Mouse (Mus musculus) lung, embryonic 15.5 days (tissue): Measurements from ENCODE around the gene Psme2. TPM values are rescaled to one million over a fixed set of nuclear protein-coding genes. Genes with fewer than 3 reads are reported as not detected.
A peak's percentile ranks its signal among the peaks of the same experiment; 100 is the strongest.

ENCODE experiments used
- ATAC-seq: fragments of 200-750 bp; cut with Nextera tagmentation; 2 replicates; pipeline ENCODE4 v1.8.0; 2017; ENCODE audit warnings: moderate number of reproducible peaks, borderline replicate concordance; ENCODE audit not compliant: low FRiP score, low TSS enrichment; ENCODE audit errors: extremely low read depth
- H3K27ac ChIP-seq: fragments of 300-500 bp; sonication (generic); 2 replicates; pipeline ENCODE4 v1.5.1; 2015; ENCODE audit warnings: moderate library complexity, mild to moderate bottlenecking, inconsistent platforms
- H3K27me3 ChIP-seq: fragments of 300-500 bp; sonication (generic); 2 replicates; pipeline ENCODE4 v1.6.1; 2015; ENCODE audit warnings: inconsistent platforms
- H3K36me3 ChIP-seq: fragments of 300-500 bp; sonication (generic); 2 replicates; pipeline ENCODE4 v1.6.1; 2015; ENCODE audit warnings: inconsistent platforms
- H3K4me1 ChIP-seq: fragments of 300-500 bp; sonication (generic); 2 replicates; pipeline ENCODE4 v1.6.1; 2015; ENCODE audit warnings: inconsistent platforms
- H3K4me2 ChIP-seq: fragments of 300-500 bp; sonication (generic); 2 replicates; pipeline ENCODE4 v1.6.1; 2015; ENCODE audit warnings: inconsistent platforms, mild to moderate bottlenecking, moderate library complexity
- H3K4me3 ChIP-seq: fragments of 300-500 bp; sonication (generic); 2 replicates; pipeline ENCODE4 v1.5.1; 2015; ENCODE audit warnings: mild to moderate bottlenecking, inconsistent platforms
- H3K9ac ChIP-seq: fragments of 300-500 bp; sonication (generic); 2 replicates; pipeline ENCODE4 v1.6.1; 2015; ENCODE audit warnings: inconsistent platforms
- H3K9me3 ChIP-seq: fragments of 300-500 bp; sonication (generic); 2 replicates; pipeline ENCODE4 v1.6.1; 2016; ENCODE audit warnings: inconsistent platforms
- WGBS: fragments of 180-500 bp; shearing (Covaris S2); methylation state at CpG from one replicate; pipeline ENCODE4 v1.1.7; 2015; 5-methylcytosine and 5-hydroxymethylcytosine counted together
- polyA plus RNA-seq: library from polyadenylated mRNA; unstranded; fragments of >200 nt; fragmentation: Nextera tagmentation; extraction: Ambion mirVana; gene quantifications from 2 replicates; pipeline ENCODE4 v1.2.1, GENCODE M21; 2015

Gene Psme2
- polyA plus RNA-seq = 234 and 238 TPM in 2 replicates

DNA sequence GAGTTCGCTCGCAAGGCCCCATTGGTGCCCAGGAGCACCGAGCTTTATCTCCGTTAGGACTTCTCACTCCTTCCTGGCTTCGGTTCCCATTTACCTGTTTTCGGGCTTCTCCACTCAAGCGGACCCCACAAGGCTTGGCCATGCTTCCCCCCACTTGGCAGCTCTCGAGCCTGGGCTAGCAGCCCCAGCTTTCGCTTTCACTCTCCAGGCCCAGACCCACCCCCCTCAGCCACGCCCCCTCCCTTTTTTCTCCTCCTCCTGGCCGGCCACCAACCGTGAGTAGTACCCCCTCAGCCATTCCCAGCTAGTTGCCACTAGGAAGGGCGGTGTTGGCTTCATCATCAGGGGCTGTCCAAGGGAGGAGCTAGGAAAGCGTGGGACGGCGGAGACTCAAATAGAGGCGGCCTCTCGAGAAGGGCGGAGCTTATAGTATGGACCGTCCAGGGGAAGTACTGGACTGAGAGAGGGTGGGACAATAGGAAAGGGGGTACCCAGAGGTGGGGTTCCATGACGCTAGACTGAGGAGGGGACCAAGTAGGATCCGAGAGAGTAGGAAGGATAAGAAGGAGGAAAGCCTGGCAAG, at the start of gene Psme2:
TSS of gene Psme2 (minus strand) at position 366 of the 583 bp plus-strand sequence.
- H3K4me1 ChIP-seq = peaks cover 25% of the 10 kb centered on the region
- no peaks in the 10 kb centered on the region for H3K9me3 ChIP-seq
- peak; percentile 97 for ATAC-seq
- peaks cover 23% of the 10 kb centered on the region for H3K36me3 ChIP-seq
- peak within 1 kb of the TSS; percentile 84 for H3K4me3 ChIP-seq
- H3K27me3 ChIP-seq = no peaks in the 10 kb centered on the region
- H3K4me2 ChIP-seq = peak within 1 kb of the TSS; percentile 93
- under 1% methylated on average over 22 of the region's 22 CpGs for WGBS
- peak within 1 kb of the TSS; percentile 99 for H3K27ac ChIP-seq
- peak within 1 kb of the TSS; percentile 80 for H3K9ac ChIP-seq

DNA sequence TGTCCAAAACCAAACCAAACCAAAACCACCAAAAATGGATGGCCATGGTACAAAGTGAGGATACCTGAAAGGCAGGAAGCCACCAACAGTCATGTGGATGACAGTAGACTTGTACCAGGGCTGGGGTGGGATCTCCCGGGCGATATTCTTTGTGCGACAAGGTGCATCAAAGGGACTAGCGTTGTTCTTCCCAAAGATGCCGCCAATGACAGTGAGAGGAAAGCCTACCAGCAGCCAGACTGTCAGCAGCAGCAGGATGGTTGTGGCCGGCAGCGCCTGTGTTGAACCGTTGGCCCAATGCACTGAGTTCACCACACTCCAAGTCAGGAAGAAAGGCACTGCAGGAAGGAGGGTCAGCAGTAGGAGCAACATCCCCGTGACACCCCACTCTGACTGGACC, 46.9 kb upstream of the Psme2 start, which contains the start of gene Gm49378:
TSS of gene Gm49378 (minus strand) at position 101 of the 400 bp plus-strand sequence.
- Histone ChIP-seq H3K9ac (no peak within 1 kb of the TSS), H3K4me3 (no peak within 1 kb of the TSS), H3K9me3 (no peaks in the 10 kb centered on the region), H3K27me3 (no peaks in the 10 kb centered on the region), H3K27ac (no peak within 1 kb of the TSS), H3K4me1 (peaks cover 21% of the 10 kb centered on the region), H3K36me3 (peaks cover 58% of the 10 kb centered on the region), H3K4me2 (no peak within 1 kb of the TSS)
- no peak for ATAC-seq
- WGBS = 86% methylated on average over 9 of the region's 9 CpGs

DNA sequence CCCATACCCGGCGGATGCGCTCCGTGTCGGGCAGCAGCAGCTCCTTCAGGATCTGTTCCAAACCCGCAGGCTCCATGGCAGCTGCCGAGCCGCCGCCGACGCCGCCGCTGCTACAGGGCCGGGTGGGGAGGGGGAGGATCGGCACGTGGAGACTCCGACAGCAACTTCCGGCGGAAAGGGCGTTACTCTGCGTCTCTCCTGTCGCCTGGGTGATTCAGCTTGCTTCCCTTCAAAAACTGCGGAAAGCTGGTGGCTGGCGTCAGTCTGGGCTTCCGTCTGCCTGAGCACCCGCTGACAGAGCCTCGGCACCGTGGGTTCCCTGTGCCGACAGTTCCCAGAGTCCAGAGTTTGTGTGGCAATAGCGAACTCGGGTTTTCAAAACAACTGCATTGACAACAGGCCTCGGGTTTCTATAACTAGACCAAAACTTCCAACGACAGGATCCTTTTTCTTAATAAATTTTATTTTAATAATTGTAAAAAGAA, 44.7 kb upstream of the Psme2 start, which contains the start of gene Ipo4:
TSS of gene Ipo4 (minus strand) at position 435 of the 485 bp plus-strand sequence.
- Histone ChIP-seq H3K9me3 (no peaks in the 10 kb centered on the region), H3K4me1 (peaks cover 15% of the 10 kb centered on the region; the same call in 1 of the 2 replicates), H3K36me3 (peaks cover 72% of the 10 kb centered on the region), H3K27ac (peak within 1 kb of the TSS; percentile 58), H3K27me3 (no peaks in the 10 kb centered on the region), H3K4me3 (peak within 1 kb of the TSS; percentile 80), H3K4me2 (peak within 1 kb of the TSS; percentile 98), H3K9ac (peak within 1 kb of the TSS; percentile 81)
- WGBS = 1% methylated on average over 33 of the region's 33 CpGs
- ATAC-seq = peak; percentile 87

DNA sequence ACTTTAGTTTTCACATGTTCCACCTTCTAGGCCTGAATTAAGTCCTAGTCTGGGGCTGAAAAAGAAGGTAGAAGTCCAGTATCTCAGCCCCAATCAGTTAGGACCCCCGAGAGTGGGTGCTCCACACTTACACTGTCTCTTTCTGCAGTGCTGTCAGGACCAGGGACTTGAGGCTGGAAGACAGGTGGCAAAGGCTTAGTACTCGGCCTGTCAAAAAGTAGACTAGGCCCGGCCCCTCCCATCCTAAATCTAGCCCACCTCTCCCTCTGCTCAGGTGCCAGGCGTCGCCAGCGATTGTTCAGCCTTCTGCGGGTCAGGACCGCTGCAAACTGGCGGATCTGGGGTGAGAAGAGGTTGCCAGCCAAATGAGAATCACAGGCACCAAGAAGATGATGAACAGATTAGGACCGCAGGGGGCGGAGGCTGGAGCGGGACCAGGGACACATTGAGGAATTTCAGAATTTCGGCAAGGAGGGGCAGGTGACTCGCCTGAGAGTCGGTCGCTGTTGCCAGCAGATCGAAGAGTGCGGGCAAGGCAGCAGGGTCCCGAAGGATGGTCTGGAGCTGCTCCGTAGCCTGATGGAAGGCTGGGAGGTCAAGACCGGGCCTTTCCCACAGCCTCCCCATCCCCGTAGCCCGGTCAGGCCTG, 44.1 kb upstream of the Psme2 start:
- 2% methylated on average over 23 of the region's 23 CpGs for WGBS
- Histone ChIP-seq H3K27me3 (no peaks in the 10 kb centered on the region), H3K4me2 (peak overlapping the region; percentile 98), H3K4me3 (peak overlapping the region; percentile 80), H3K9me3 (no peaks in the 10 kb centered on the region), H3K27ac (peak overlapping the region; percentile 58), H3K9ac (peak overlapping the region; percentile 81), H3K36me3 (peaks cover 72% of the 10 kb centered on the region), H3K4me1 (peaks cover 15% of the 10 kb centered on the region; the same call in 1 of the 2 replicates)
- ATAC-seq = peak; percentile 53; the same call in 1 of the 2 replicates

DNA sequence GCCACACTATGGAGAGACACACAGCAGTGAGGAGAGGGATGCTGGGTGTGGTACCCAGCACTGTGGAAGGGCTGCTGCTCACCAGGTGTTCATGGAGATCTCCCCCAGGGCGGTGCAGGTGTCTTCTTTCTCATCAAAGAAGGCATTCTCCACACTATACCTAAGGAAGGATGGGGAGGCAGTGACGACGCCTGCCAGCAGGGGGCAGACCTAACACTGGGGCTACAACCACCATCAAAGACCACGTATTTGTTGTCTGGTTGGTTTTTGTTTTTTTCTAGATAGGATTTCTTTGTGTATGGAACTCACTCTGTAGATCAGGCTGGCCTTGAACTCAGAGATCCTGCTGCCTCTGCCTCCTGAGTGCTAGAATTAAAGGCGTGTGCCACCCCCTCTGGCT, 38.4 kb upstream of the Psme2 start:
- H3K36me3 ChIP-seq = peaks cover 96% of the 10 kb centered on the region
- H3K4me2 ChIP-seq = no peak overlapping the region
- no peak for ATAC-seq
- no peak overlapping the region for H3K9ac ChIP-seq
- 52% methylated on average over 5 of the region's 5 CpGs for WGBS
- H3K27me3 ChIP-seq = no peaks in the 10 kb centered on the region
- H3K4me1 ChIP-seq = no peaks in the 10 kb centered on the region; the same call in 1 of the 2 replicates
- H3K27ac ChIP-seq = no peak overlapping the region
- no peaks in the 10 kb centered on the region for H3K9me3 ChIP-seq
- H3K4me3 ChIP-seq = no peak overlapping the region

DNA sequence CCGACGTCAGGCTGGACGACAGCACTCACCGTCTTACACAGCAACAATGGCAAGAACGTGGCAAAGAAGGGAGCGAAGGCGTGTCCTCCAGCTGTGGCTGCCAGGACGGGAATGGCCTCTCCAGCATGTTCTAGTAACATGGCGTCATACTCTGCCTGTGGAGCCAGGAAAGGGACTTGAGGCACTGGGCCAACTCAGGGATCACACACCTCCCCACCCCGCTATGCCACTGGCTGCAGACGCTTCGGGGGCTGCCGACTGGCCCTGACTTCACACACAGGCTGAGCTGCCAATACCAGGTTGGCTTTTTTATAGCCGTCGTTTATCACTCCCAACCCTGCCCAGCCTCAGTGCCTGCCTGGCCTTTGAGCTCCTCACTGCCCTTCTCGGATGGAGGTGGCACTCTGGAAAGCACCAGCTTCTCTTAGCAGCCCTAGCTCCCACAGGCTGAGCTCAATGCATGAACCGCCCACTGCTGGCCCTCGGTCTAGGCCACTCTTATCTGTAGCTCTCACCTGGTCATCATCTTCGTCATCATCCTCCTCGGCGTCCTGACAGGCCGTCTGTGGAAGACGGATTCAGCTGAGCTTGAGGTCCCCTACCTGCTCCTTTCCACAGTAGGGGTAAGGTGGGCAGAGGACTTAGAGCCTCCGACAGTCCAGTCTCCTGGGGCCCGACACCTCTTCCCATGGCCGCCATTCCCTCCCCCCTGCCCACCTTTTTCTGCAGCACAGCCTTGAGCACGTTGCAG, 37.3 kb upstream of the Psme2 start:
- Histone ChIP-seq H3K9ac (no peak overlapping the region), H3K9me3 (no peaks in the 10 kb centered on the region), H3K27me3 (no peaks in the 10 kb centered on the region), H3K27ac (no peak overlapping the region), H3K36me3 (peaks cover 92% of the 10 kb centered on the region), H3K4me1 (no peaks in the 10 kb centered on the region), H3K4me3 (no peak overlapping the region), H3K4me2 (no peak overlapping the region)
- 87% methylated on average over 27 of the region's 27 CpGs for WGBS
- ATAC-seq = no peak

- Histone ChIP-seq H3K4me1 (peaks cover 7% of the 10 kb centered on the region; the same call in 1 of the 2 replicates), H3K4me2 (peak overlapping the region; percentile 52), H3K36me3 (no peaks in the 10 kb centered on the region), H3K4me3 (peak overlapping the region; percentile 36), H3K27me3 (no peaks in the 10 kb centered on the region), H3K27ac (peak overlapping the region; percentile 26; the same call in 1 of the 2 replicates), H3K9me3 (no peaks in the 10 kb centered on the region), H3K9ac (peak overlapping the region; percentile 21)
- ATAC-seq = no peak
- WGBS = 27% methylated on average over 22 of the region's 22 CpGs
Observed at GRCm38 (mm10) chr14:55618486-55619195, 27.7 kb upstream of the Psme2 start.

DNA sequence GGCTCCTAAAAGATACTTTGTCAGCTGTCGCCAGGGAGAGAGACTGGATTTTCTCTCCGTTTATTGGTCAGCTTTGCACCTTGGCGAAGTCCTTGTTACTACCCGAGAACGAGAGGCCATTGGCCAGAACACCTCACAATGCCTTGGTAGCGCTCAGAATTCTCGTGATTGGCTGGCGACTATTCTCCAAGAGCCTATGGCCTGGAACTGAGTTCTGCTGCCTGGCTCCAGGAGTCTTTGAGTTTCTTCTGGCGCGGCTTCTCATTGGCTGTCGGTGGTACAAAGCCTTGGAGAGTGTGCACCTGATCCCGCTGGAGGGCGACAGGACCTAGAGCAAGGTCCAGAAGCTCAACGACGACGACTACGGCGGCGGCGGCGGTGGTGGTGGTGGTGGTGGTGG, 26.9 kb upstream of the Psme2 start, which contains the start of gene Rec8:
TSS of gene Rec8 (plus strand) at position 216 of the 400 bp plus-strand sequence.
- Histone ChIP-seq H3K27ac (peak within 1 kb of the TSS; percentile 60), H3K27me3 (no peaks in the 10 kb centered on the region), H3K9me3 (no peaks in the 10 kb centered on the region), H3K4me1 (peaks cover 7% of the 10 kb centered on the region; the same call in 1 of the 2 replicates), H3K4me2 (peak within 1 kb of the TSS; percentile 52), H3K36me3 (no peaks in the 10 kb centered on the region), H3K4me3 (peak within 1 kb of the TSS; percentile 36), H3K9ac (peak within 1 kb of the TSS; percentile 21)
- peak; percentile 78 for ATAC-seq
- WGBS = 17% methylated on average over 21 of the region's 21 CpGs

GRCm38 (mm10) chr14:55616844-55617243, 25.9 kb upstream of the Psme2 start:
- Histone ChIP-seq H3K4me2 (no peak overlapping the region), H3K9ac (no peak overlapping the region), H3K4me3 (no peak overlapping the region), H3K27me3 (no peaks in the 10 kb centered on the region), H3K36me3 (no peaks in the 10 kb centered on the region), H3K4me1 (peaks cover 7% of the 10 kb centered on the region; the same call in 1 of the 2 replicates), H3K27ac (peak overlapping the region; percentile 60; the same call in 1 of the 2 replicates), H3K9me3 (no peaks in the 10 kb centered on the region)
- ATAC-seq = no peak
- WGBS = 71% methylated on average over 2 of the region's 2 CpGs

GRCm38 (mm10) chr14:55615876-55616275, 25.0 kb upstream of the Psme2 start:
- Histone ChIP-seq H3K9me3 (no peaks in the 10 kb centered on the region), H3K36me3 (no peaks in the 10 kb centered on the region), H3K9ac (no peak overlapping the region), H3K4me1 (peaks cover 7% of the 10 kb centered on the region; the same call in 1 of the 2 replicates), H3K4me2 (no peak overlapping the region), H3K27me3 (no peaks in the 10 kb centered on the region), H3K27ac (no peak overlapping the region), H3K4me3 (no peak overlapping the region)
- WGBS = 42% methylated on average over 2 of the region's 2 CpGs
- ATAC-seq = no peak
